Mouse (Mus musculus) stomach, postnatal 0 days (tissue): Measurements from ENCODE around the gene Olfr191. TPM values are rescaled to one million over a fixed set of nuclear protein-coding genes. Genes with fewer than 3 reads are reported as not detected.
A peak's percentile ranks its signal among the peaks of the same experiment; 100 is the strongest.

Experiments used
- ATAC-seq: fragments of 200-750 bp; cut with Nextera tagmentation; 2 replicates; pipeline ENCODE4 v1.8.0; 2017; ENCODE audit not compliant: low FRiP score, low TSS enrichment
- DNase-seq: peaks from one replicate; pipeline ENCODE4 v3.0.0-alpha.2; 2016; ENCODE audit warnings: low spot score
- H3K27ac ChIP-seq: fragments of 300-500 bp; sonication (generic); replicated peaks from 2 replicates; pipeline ENCODE4 v1.5.1; 2014; ENCODE audit warnings: mild to moderate bottlenecking, control low read depth
- H3K27me3 ChIP-seq: fragments of 300-500 bp; sonication (generic); 2 replicates; pipeline ENCODE4 v1.6.1; 2014; ENCODE audit warnings: low read length; ENCODE audit not compliant: control insufficient read depth, insufficient read depth
- H3K36me3 ChIP-seq: fragments of 300-500 bp; sonication (generic); 2 replicates; pipeline ENCODE4 v1.6.1; 2014; ENCODE audit warnings: low read length, mixed read lengths; ENCODE audit not compliant: control insufficient read depth, insufficient read depth
- H3K4me1 ChIP-seq: fragments of 300-500 bp; sonication (generic); replicated peaks from 2 replicates; pipeline ENCODE4 v1.6.1; 2014; ENCODE audit warnings: antibody characterized with exemption; ENCODE audit not compliant: control insufficient read depth, insufficient read depth
- H3K4me2 ChIP-seq: fragments of 300-500 bp; sonication (generic); replicated peaks from 2 replicates; pipeline ENCODE4 v1.6.1; 2014; ENCODE audit warnings: low read depth, mild to moderate bottlenecking, control low read depth, moderate library complexity
- H3K4me3 ChIP-seq: fragments of 300-500 bp; sonication (generic); 2 replicates; pipeline ENCODE4 v1.5.1; 2014; ENCODE audit warnings: low read depth, low read length, control low read depth
- H3K9ac ChIP-seq: fragments of 300-500 bp; sonication (generic); 2 replicates; pipeline ENCODE4 v1.6.1; 2014; ENCODE audit warnings: mild to moderate bottlenecking, low read length, control low read depth, mixed read lengths
- H3K9me3 ChIP-seq: fragments of 300-500 bp; sonication (generic); 2 replicates; pipeline ENCODE4 v1.6.1; 2016; ENCODE audit warnings: low read length; ENCODE audit not compliant: control insufficient read depth
- CTCF ChIP-seq: IDR thresholded peaks from 2 replicates; pipeline ENCODE4 v1.5.1; 2016; ENCODE audit warnings: antibody characterized with exemption, low read depth, mild to moderate bottlenecking, moderate library complexity
- EP300 ChIP-seq: optimal IDR thresholded peaks from 2 replicates; pipeline ENCODE3; 2016; ENCODE audit warnings: antibody characterized with exemption
- WGBS: fragments of 180-500 bp; shearing (Covaris S2); extraction: QIAGEN DNeasy Blood & Tissue Kit; methylation state at CpG from one replicate; pipeline ENCODE4 v1.1.7; 2014; 5-methylcytosine and 5-hydroxymethylcytosine counted together
- polyA plus RNA-seq: library from polyadenylated mRNA; unstranded; fragments of >200 nt; fragmentation: Nextera tagmentation; extraction: Ambion mirVana; gene quantifications from 2 replicates; pipeline ENCODE4 v1.2.1, GENCODE M21; 2015

The Olfr191 gene
- polyA plus RNA-seq, 1 experiment from 2014 or later, result not detected

DNA sequence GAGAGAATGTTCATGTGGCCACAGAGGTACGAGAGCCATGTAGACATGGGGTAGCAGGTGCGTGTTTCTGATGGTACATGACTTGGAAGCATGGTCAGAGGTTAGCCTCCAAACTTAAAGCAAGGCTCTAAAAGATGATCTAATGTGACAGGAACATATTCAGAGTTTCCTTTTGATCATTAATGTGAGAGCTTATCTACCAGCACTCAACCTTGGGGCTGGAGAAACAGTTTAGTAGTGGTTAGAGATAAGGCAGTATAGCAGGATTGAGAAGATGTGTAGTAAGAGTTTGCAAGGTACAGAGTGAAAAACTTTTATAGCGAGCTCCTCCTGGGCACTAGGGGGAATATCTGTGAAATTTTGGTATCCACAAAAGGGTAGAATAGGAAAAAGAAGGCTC lies 43.8 kb downstream of the Olfr191 start:
- H3K9me3 ChIP-seq, result no peaks in the 10 kb centered on the region
- H3K27me3 ChIP-seq, result no peaks in the 10 kb centered on the region
- DNase-seq, result no peak
- no peak overlapping the region for H3K4me3 ChIP-seq
- no peak overlapping the region for H3K4me2 ChIP-seq
- no peaks in the 10 kb centered on the region for H3K4me1 ChIP-seq
- H3K9ac ChIP-seq, result no peak overlapping the region
- TF ChIP-seq CTCF, result no peak
- no peak for TF ChIP-seq EP300
- no peaks in the 10 kb centered on the region for H3K36me3 ChIP-seq
- ATAC-seq, result no peak
- H3K27ac ChIP-seq, result no peak overlapping the region
- WGBS, result 72% methylated on average over 3 of the region's 3 CpGs

- WGBS, result 50% methylated on average over 7 of the region's 7 CpGs
- Histone ChIP-seq H3K4me1 (no peaks in the 10 kb centered on the region), H3K27ac (no peak within 1 kb of the TSS), H3K4me2 (peak within 1 kb of the TSS; percentile 12), H3K4me3 (no peak within 1 kb of the TSS), H3K9ac (no peak within 1 kb of the TSS), H3K27me3 (no peaks in the 10 kb centered on the region), H3K36me3 (no peaks in the 10 kb centered on the region), H3K9me3 (no peaks in the 10 kb centered on the region)
- ATAC-seq (no peak), DNase-seq (no peak)
- TF ChIP-seq EP300 (no peak), CTCF (no peak)
Observed at GRCm38 (mm10) chr16:59039710-59040109, 49.9 kb downstream of the Olfr191 start, which contains the start of gene Olfr187. Olfr187 (minus strand) TSS chr16:59039767.

Other genes with a start within 250 kb of the Olfr191 start
- not detected in 2 replicates for gene Olfr177, start 215.1 kb downstream of the Olfr191 start, polyA plus RNA-seq
- not detected in 2 replicates for gene Olfr178, start 197.8 kb downstream of the Olfr191 start, polyA plus RNA-seq
- gene Olfr181, start 161.1 kb downstream of the Olfr191 start, polyA plus RNA-seq, result not detected in 2 replicates
- not detected in 2 replicates for gene Olfr180, start 160.4 kb downstream of the Olfr191 start, polyA plus RNA-seq
- gene Olfr183, start 94.5 kb downstream of the Olfr191 start, polyA plus RNA-seq, result not detected in 2 replicates
- not detected in 2 replicates for gene Olfr186, start 59.5 kb downstream of the Olfr191 start, polyA plus RNA-seq
- gene Olfr187, start 50.1 kb downstream of the Olfr191 start, polyA plus RNA-seq, result not detected in 2 replicates
- not detected in 2 replicates for gene Olfr190, start 11.8 kb downstream of the Olfr191 start, polyA plus RNA-seq
- gene Olfr193, start 22.1 kb upstream of the Olfr191 start, polyA plus RNA-seq, result not detected in 2 replicates
- not detected in 2 replicates for gene Olfr194, start 31.2 kb upstream of the Olfr191 start, polyA plus RNA-seq
- gene Olfr195, start 57.2 kb upstream of the Olfr191 start, polyA plus RNA-seq, result not detected in 2 replicates
- gene Olfr196, start 80.6 kb upstream of the Olfr191 start, polyA plus RNA-seq, result not detected in 2 replicates
- gene Olfr198, start 113.7 kb upstream of the Olfr191 start, polyA plus RNA-seq, result not detected in 2 replicates
- gene Olfr199, start 129.9 kb upstream of the Olfr191 start, polyA plus RNA-seq, result not detected in 2 replicates
- not detected in 2 replicates for gene Olfr201, start 182.8 kb upstream of the Olfr191 start, polyA plus RNA-seq
- gene Olfr202, start 197.0 kb upstream of the Olfr191 start, polyA plus RNA-seq, result not detected in 2 replicates
- gene Olfr203, start 209.1 kb upstream of the Olfr191 start, polyA plus RNA-seq, result not detected in 2 replicates
- not detected in 2 replicates for gene Olfr204, start 228.4 kb upstream of the Olfr191 start, polyA plus RNA-seq
- not detected in 2 replicates for gene Olfr205, start 241.3 kb upstream of the Olfr191 start, polyA plus RNA-seq